Mouse (Mus musculus) kidney, postnatal 10 days (tissue): Measurements from ENCODE around the gene Grk1.

Source experiments
- DNase-seq: peaks from one replicate; pipeline ENCODE4 v3.0.0; 2021; ENCODE audit warnings: mixed read lengths

Gene Grk1

GRCm38 (mm10) chr8:13404666-13405131 is at the start of gene Grk1:
Gene Grk1, plus strand, starts transcription at chr8:13405081.
- DNase-seq: no peak

DNA sequence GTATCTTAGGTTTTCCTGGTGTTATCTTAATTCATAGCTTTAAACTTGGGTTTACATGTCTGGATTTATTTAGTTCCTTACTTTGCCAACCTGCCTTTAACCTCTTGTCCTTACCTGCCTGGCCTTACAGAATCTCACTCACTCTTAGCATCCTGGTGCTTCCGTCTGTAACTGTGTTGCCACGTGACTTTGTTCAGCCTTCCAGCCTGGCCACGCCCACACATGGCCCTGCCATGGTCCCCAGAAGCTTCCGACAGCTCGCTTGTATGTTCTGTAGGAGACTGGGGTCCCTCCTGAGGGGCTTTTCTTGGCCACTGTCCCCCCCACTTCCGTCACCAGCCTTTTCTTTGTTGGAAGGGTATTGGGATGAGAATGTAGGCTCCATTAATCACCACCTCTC is 48.7 kb upstream of the Grk1 start:
- DNase-seq: no peak

- no peak for DNase-seq
Measured at GRCm38 (mm10) chr8:13356681-13357080, 48.2 kb upstream of the Grk1 start.

DNA sequence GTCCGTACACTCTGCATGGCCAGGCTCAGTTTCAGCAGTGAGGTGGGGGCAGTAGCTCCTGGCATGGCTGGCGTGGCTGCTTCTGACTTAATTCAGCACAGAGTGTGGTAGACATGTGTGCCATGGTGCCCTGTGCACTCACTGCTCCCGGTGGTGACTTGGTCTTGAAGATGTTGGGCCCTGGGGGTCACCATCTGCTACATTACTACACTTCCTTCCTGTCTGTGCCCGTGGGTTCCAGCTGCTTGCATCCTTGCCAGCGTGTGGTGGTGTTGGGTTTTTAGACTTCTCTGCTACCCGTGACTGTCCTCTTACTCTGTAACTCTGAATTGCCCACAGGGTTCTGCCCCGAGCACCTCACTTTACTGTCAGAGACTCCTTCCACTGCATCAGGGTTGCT is 44.7 kb upstream of the Grk1 start:
- no peak for DNase-seq

- DNase-seq: no peak
Measured at GRCm38 (mm10) chr8:13361865-13362264, 43.0 kb upstream of the Grk1 start.

DNA sequence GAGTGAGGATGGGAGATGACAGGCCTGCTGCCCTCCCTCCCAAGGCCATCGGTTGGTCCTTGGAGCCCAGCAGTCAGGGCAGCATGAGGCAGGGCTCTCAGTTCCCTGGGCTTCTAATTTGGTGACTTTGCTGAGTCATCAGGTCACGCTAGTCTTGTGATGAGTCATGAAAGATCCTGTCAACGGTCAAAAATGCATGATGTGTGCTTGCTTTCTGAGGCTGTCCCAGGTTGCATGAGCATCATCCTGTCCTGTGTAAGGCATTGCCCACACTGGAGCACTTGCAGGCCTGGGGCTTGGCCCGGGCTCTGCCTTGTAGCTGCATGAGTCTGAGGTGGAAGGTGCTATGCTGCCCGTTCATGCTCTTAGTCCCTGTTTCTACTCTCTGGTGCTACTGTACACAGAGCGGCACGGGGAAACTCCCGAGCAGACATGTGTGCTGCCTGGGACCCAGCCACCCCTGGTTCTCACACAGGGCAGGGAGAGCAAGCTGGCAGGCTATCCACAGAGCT is 31.7 kb upstream of the Grk1 start:
- no peak for DNase-seq

- no peak for DNase-seq
Measured at GRCm38 (mm10) chr8:13381630-13382029, 23.3 kb upstream of the Grk1 start.

GRCm38 (mm10) chr8:13382536-13382935 is 22.3 kb upstream of the Grk1 start:
- DNase-seq: no peak

GRCm38 (mm10) chr8:13382999-13383398 is 21.9 kb upstream of the Grk1 start:
- no peak for DNase-seq

- DNase-seq: no peak
Measured at GRCm38 (mm10) chr8:13386366-13386765, 18.5 kb upstream of the Grk1 start.

DNA sequence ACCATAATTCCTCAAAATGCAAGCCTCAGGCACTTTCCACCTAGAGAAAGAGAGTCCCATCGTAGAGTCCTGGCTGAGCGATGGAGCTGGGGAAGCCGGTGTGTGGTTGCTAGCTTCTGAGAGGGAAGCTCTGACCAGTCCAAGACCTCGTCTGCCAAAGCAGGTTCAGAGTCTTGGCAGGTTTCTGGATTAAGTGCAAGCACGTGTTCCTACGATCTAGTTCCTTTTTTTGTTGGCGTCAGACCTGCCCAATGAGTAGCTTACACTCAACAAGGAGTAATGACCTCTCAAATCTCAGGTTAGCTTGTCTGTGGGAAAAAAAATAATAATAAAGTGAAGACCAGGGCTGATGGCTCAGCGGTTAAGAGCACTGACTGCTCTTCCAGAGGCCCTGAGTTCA is 17.2 kb upstream of the Grk1 start:
- no peak for DNase-seq

GRCm38 (mm10) chr8:13388744-13389143 is 16.1 kb upstream of the Grk1 start:
- DNase-seq: no peak

GRCm38 (mm10) chr8:13393869-13394268 is 11.0 kb upstream of the Grk1 start:
- no peak for DNase-seq

- DNase-seq: no peak
Measured at GRCm38 (mm10) chr8:13396725-13397124, 8.2 kb upstream of the Grk1 start, which contains the start of gene Atp4b. Gene Atp4b, minus strand, starts transcription at chr8:13396825.

DNA sequence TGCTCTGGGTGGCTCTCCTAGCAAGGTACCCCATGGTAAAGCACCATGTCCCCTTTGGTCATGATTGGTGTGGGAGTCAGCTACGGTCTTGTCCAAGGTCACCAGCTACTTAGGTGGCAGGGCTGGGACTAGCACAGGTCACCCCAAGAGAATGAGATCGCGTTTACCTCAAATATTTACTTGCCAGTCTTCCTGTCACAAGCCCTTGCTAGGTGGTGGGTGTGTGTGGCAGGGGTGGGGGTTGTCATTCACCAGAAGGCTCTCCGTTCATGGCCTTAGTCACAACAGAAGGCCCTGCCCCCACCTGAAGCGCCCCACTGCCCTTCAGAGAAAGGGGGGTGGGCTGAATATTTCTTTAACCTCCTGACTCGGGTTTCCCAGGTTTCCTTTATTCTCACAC is 1.4 kb upstream of the Grk1 start:
- no peak for DNase-seq

DNA sequence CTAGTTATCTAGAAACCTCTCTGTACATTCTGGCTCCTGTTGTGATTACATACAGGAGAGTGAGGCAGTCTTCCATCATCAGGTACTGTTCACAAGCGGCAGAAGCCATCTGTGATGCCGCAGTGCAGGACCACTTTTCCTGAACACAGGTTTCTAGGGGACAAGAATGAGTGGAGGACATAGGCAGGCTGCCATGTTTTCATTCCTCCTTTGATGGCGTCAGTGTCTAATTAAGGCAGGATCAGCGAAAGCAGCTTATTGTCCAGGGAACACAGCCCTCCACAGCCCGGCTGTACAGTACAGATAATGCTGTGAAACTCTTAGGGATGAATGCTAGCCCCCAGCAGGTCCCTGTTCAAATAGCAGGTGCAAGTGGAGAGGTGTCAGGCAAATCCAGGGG is 1.1 kb downstream of the Grk1 start:
- no peak for DNase-seq

DNA sequence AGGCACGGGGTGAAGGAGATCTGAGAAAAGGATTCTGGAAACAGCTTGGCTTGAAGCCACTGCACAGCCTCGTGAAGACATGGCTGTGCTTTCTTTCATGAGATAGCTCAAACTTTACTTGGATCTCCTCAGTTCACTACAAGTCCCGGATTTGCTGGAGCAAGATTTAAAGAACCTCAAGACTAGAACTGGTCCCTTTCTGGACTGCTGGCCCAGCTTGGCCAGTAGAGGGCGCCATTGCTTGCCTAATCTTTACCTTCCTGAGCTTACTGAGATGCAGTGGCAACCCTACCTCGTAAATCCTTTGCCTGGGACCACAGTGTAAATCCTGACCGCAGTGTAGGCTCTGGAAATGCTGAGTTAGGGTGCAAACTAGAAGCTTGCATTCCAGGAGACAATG is 6.7 kb downstream of the Grk1 start:
- DNase-seq: peak; percentile 82

GRCm38 (mm10) chr8:13412891-13413558 is 8.1 kb downstream of the Grk1 start:
- DNase-seq: peak; percentile 75

DNA sequence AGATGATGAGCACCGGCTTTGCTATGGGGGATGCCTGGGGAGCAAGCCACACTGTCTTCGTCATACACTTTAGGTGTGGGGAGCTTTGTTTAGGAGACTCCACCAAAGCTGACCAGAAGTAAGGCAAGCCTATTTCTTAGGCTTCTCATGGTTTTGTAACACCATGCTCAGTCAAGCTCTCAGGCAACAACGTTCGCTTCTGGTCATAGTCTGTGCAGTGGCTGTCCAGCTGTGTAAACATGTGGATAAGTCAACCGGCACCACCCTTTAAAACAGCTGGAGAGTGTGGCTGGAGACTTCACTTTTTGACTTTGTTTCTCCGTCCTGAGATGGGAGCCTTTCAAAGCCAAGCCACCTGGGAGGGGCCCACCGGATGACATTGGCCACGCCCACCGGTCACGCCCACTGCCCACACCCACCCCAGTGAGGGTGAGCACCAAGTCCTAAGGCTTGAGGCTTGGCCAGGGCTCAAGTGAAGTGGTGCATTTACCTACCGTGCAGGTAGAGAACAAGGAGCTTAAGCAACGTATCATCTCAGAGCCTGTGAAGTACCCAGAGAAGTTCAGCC is 9.0 kb downstream of the Grk1 start:
- DNase-seq: peak; percentile 42

DNA sequence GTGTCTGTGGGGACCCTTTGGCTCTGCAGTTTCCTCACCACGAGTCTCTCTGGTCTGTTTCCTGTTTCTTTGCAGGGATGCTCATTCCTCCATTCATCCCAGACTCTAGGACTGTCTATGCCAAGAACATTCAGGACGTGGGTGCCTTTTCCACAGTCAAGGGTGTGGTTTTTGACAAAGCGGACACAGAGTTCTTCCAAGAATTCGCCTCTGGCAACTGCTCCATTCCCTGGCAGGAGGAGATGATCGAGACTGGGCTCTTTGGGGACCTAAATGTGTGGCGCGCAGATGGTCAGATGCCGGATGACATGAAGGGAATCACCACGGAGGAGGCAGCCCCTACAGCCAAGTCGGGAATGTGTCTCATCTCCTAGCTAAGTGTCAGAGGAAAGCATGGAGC is 11.0 kb downstream of the Grk1 start:
- no peak for DNase-seq

GRCm38 (mm10) chr8:13419111-13419639 is 14.3 kb downstream of the Grk1 start:
- DNase-seq: no peak

DNA sequence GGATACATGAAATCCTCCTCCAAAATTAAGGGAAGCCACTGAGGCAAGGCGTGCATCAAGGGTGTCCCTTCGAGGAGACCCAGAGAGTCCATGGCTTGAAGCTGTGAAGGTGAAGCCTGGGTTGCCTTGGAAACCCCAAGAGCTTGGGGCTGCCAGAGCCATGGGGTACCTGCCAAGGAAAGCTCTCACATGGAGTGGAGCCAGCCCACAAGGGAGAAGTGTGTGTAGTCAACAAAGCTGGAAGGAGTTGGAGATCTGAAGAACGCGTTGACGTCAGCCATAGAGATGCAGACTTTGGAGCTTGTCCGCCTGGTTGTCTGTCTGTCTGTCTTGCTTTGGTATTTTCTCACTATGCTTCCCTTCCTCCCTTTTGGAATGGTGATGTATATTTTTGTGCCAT is 16.1 kb downstream of the Grk1 start:
- no peak for DNase-seq

DNA sequence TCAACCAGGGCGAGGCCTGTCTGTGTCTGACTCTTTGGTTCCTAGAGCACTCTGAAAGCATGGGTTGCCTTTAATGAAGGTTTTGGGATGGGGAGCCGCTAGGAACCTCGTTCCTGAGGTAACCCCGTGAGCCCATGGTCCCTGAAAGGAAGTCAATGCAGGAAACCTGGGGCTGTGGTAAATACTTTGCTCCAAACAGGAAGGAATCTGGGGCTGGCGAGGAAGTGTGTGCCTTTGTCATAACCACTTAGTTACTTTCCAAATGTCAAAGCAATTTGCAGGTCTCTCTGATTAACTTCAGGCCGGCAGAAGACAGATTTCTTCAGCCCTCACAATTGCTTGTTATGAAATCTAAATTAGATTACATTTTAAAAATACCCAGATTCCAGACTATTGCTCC is 22.5 kb downstream of the Grk1 start:
- peak; percentile 34 for DNase-seq

- DNase-seq: no peak
Measured at GRCm38 (mm10) chr8:13428156-13428555, 23.3 kb downstream of the Grk1 start.
